Mouse (Mus musculus) bone marrow macrophage, adult 2 months (primary cell): ENCODE results near the gene Cd40lg.

Experiments used
- CTCF ChIP-seq: IDR thresholded peaks from 2 replicates; pipeline ENCODE4 v1.5.1; 2012; ENCODE audit warnings: low read depth, mild to moderate bottlenecking, low read length, moderate library complexity
- POLR2A ChIP-seq: IDR thresholded peaks from 2 replicates; pipeline ENCODE4 v1.6.1; 2012; ENCODE audit warnings: mild to moderate bottlenecking, low read depth, low read length, borderline replicate concordance

- TF ChIP-seq POLR2A: no peak
- no peak for TF ChIP-seq CTCF
Observed at GRCm38 (mm10) chrX:57171269-57171668, 40.7 kb upstream of the Cd40lg start.
